Mouse (Mus musculus) small intestine, adult 2 months (tissue): Measurements from ENCODE around the gene Cog7.

Experiments
- CTCF ChIP-seq: fragments of 200-500 bp; IDR thresholded peaks from 2 replicates; pipeline ENCODE4 v1.5.1; 2012; ENCODE audit warnings: low read depth, mild to moderate bottlenecking, control low read depth, inconsistent platforms, low read length, moderate library complexity, mixed read lengths; ENCODE audit not compliant: insufficient replicate concordance, insufficient read length; ENCODE audit errors: extremely low read depth
- POLR2A ChIP-seq: fragments of 200-500 bp; IDR thresholded peaks from 2 replicates; pipeline ENCODE4 v1.6.1; 2012; ENCODE audit warnings: low read depth, mild to moderate bottlenecking, control low read depth, inconsistent platforms, low read length, moderate library complexity

GRCm38 (mm10) chr7:121995961-121996360, 14.4 kb upstream of the Cog7 start:
- TF ChIP-seq POLR2A: no peak
- TF ChIP-seq CTCF: no peak
